Mouse (Mus musculus): ENCODE measurements around the gene Ap1m1.

Ap1m1 gene

GRCm38 (mm10) chr8:72259862-72260261 lies 20.0 kb downstream of the Ap1m1 start:
- no peak for DNase-seq (ENCODE audit: low spot score in 2 of 2)

DNA sequence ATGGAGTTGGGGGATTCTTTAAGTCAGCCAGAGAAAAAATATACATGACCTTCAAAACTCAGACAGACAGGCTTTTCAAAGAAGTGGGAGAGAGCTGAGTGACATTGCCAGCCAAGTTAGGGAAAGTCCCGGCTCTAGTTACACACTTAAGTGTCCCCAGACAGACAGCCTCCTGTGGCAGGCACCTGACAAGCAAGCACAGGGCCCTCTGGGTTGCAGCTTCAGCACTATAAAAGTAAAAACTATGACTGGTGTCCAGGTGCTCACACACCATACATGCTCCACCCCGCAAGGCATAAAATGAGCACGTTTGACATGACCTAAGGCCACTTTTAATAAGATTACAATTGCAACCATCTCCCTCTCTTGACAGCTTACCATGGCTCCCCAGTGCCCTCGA lies 20.8 kb downstream of the Ap1m1 start:
- DNase-seq (ENCODE audit: low spot score in 2 of 2) = no peak

- DNase-seq (ENCODE audit: low spot score in 2 of 2) = no peak
Observed at GRCm38 (mm10) chr8:72261019-72261418, 21.2 kb downstream of the Ap1m1 start.

DNA sequence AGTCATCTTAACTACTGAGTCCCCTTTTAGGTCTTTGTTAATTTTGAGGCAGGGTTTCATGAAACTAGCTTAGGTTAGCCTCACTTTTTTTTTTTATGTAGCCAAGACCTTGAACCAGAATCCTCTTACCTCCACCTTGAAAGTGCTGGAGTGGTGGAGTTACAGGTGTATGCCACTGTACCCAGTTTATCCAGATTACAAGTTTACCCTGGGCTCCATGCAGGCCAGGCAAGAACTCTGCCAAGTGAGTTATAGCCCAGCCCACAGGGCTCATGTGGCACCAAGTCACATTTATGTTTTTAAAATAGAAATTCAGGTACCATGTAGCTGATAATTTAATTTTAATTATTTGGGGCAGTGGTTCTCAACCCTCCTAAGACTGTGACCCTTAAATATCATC lies 21.6 kb downstream of the Ap1m1 start:
- no peak for DNase-seq (ENCODE audit: low spot score in 2 of 2)

- no peak for DNase-seq (ENCODE audit: low spot score in 2 of 2)
Observed at GRCm38 (mm10) chr8:72261872-72262271, 22.1 kb downstream of the Ap1m1 start.

GRCm38 (mm10) chr8:72262756-72263155 lies 22.9 kb downstream of the Ap1m1 start:
- DNase-seq (ENCODE audit: low spot score in 2 of 2) = no peak

- no peak for DNase-seq (ENCODE audit: low spot score in 2 of 2)
Observed at GRCm38 (mm10) chr8:72263451-72263850, 23.6 kb downstream of the Ap1m1 start.

DNA sequence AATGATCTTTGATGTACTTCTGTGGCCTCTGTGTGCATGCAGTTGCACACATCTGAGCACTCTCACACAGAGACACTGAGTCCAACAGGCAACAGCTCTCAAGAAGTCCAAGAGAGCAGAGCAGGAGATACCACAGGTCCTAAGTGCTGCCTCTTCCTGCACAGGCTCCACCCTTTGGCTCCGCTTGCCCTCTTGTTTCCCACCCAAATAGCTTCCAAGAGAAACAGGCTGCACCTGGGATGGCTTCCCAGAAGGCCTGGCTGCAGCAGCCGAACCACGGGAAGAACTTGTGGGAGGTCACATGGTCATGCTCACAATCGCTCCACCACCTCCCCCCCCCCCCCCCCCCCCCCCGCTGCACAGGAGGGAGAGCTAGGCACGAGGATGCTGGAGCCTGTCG lies 25.5 kb downstream of the Ap1m1 start:
- DNase-seq (ENCODE audit: low spot score in 2 of 2) = no peak

- no peak for DNase-seq (ENCODE audit: low spot score in 2 of 2)
Observed at GRCm38 (mm10) chr8:72266671-72267070, 26.9 kb downstream of the Ap1m1 start.

- no peak for DNase-seq (ENCODE audit: low spot score in 2 of 2)
Observed at GRCm38 (mm10) chr8:72267106-72267505, 27.3 kb downstream of the Ap1m1 start.

DNA sequence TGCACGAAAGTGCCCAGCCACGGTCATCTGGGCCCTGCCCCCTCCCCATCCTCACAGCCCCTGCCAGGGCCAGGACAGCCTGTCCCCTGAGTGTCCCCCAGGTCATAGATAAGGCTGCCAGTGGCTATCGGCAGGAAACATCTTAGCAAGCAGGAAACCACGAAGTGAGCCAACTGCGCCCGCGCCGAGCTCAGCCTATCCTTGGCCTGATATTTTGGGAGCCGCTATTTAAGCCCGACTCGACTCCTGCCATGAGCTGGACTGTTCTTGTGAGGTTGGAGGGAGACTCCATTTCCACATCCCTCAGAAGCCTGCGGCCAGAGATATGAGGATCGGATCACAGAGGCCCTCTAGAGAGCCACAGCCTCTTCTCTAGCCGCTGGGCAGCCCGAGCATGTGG lies 28.5 kb downstream of the Ap1m1 start:
- peak in 1 of 2 experiments; percentile 28 for DNase-seq (ENCODE audit: low spot score in 2 of 2)

- no peak for DNase-seq (ENCODE audit: low spot score in 2 of 2)
Observed at GRCm38 (mm10) chr8:72270606-72271005, 30.8 kb downstream of the Ap1m1 start.

GRCm38 (mm10) chr8:72271051-72271660 lies 31.3 kb downstream of the Ap1m1 start:
- no peak for DNase-seq (ENCODE audit: low spot score in 2 of 2)

- DNase-seq (ENCODE audit: low spot score in 2 of 2) = no peak
Observed at GRCm38 (mm10) chr8:72271691-72272090, 31.9 kb downstream of the Ap1m1 start.

DNA sequence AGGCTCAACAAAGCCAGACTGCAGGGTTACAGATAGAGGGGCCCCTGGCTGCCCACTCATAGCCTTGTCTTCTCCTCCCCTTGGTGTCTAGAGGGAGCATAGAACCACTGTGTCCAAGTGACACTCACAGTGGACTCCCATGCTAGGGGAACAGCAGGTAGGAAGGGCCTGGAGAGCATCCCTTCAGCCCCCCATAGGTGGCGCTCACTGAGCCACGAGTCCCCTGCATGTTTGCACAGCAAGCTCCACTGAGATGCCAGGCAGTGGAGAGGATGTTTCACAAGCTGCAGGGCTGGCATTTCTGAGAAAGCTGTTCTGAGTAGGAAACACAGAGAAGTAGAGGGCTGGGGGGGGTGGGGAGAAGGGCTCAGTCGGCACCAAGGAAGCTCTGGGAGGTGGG lies 32.5 kb downstream of the Ap1m1 start:
- DNase-seq (ENCODE audit: low spot score in 2 of 2) = peak; percentile 52 to 71

DNA sequence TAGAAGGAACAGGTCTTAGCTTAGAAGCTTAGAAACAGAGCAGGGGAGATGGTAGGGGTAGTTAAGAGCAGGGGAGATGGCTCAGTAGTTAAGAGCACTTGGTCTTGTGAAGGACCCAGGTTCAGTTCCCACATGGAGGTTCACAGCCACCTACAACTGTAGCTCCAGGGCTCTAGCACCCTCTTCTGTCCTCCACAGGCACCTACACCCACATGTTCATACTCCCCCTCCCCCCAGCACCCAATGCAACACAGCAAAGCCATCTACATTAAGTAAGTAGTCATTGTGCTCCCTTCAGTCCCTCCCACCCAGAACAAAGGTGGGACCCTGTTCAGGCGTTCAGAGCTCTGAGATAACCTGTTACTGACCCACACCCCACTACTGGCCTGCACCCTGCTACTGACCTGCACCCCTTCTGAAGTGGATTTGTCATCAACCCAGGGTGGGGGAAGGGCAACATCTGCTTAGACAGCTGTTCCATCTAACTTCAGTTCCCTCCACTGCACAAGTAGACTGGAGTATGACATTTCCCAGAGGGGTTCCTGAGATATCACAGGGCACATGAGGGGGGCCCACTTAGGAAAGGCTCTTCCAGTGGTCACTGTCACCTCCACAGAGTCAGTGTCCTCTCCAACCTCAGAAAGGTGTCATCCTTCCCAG lies 33.4 kb downstream of the Ap1m1 start:
- no peak for DNase-seq (ENCODE audit: low spot score in 2 of 2)

- no peak for DNase-seq (ENCODE audit: low spot score in 2 of 2)
Observed at GRCm38 (mm10) chr8:72273807-72274206, 34.0 kb downstream of the Ap1m1 start.

- no peak for DNase-seq (ENCODE audit: low spot score in 2 of 2)
Observed at GRCm38 (mm10) chr8:72277244-72277643, 37.4 kb downstream of the Ap1m1 start.

DNA sequence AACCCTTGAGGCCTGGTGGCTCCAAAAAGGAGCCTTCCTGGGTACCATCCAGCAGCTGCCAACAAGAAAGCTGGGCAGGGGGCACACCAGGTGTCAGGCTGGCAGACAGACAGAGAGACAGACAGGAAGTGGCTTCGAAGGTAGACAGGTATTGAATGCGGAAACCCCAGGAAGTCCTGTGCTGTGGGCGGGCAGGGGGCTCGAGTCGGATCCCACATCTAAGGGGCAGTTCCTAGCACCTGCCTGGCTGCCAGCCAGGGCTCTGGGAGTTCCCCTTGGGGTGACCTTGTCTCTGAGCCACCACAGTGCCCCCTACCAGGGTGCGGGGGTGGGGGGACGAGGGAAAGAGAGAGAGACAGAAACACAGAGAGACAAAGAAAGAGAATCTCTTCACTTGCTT lies 39.3 kb downstream of the Ap1m1 start:
- no peak for DNase-seq (ENCODE audit: low spot score in 2 of 2)

GRCm38 (mm10) chr8:72281634-72282033 lies 41.8 kb downstream of the Ap1m1 start:
- DNase-seq (ENCODE audit: low spot score in 2 of 2) = no peak

DNA sequence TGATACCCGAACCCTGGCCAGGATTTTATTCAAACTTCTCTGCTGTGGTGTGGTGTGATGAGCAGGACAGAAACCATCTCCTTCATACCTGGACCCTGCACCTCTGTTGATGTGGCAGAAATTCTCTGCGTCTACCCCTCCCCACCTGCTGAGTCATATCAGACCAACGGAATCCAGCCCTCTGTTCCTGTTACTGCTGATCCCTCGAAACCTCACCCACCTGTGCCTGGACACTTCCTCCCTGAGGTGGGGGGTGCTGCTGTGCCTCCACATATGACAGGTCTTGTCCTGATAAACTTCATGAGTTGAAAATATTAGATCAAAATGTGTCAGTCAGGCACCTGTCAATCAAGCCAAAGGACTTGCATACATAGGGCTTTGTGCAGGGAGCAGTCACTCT lies 45.5 kb downstream of the Ap1m1 start:
- no peak for DNase-seq (ENCODE audit: low spot score in 2 of 2)

GRCm38 (mm10) chr8:72289051-72289450 lies 49.2 kb downstream of the Ap1m1 start:
- no peak for DNase-seq (ENCODE audit: low spot score in 2 of 2)

DNA sequence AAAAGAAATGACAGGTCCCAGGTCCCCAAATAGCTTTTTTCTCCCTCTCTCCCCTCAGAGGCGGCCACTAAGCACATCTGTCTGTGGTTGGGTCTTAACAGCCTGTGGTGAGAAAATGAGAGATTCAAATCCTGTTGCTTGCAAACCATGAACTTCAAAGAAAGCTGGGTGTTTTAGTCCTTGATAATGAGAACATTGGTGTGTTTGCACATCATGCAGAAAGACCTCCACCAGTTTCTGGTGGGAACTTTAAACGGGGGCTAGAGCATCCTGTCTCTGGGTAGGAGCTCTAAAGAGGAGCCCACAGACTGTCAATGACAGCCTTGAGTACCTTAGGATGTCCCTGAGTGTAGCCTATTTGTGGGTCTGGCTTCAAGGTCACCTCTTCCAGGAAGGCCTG lies 51.3 kb downstream of the Ap1m1 start:
- DNase-seq (ENCODE audit: low spot score in 2 of 2) = no peak

DNA sequence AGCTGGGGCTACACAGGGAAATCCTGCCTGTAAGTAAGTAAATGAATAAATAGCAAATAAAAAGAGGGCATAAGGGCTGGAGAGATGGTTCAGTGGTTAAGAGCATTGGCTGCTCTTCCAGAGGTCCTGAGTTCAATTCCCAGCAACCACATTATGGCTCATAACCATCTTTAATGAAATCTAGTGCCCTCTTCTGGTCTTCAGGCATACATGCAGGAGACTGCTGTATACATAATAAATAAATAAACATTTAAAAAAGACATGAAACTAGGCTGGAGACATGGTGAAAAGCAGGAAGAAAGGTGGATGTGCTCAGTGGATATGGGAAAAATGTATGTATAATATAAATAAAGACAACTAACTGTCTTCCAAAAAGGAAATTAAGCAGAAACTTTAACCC lies 53.5 kb downstream of the Ap1m1 start:
- no peak for DNase-seq (ENCODE audit: low spot score in 2 of 2)

Data from urinary bladder, postnatal 4 days (tissue).